Mouse (Mus musculus) myocyte (in vitro differentiated cells): ENCODE results near the gene Erv3.

ENCODE experiments used
- CEBPB ChIP-seq: IDR thresholded peaks from 2 replicates; pipeline ENCODE4 v1.6.1; 2011; ENCODE audit warnings: mild to moderate bottlenecking, moderate library complexity; ENCODE audit not compliant: poor library complexity, insufficient read depth, severe bottlenecking
- E2F4 ChIP-seq: IDR thresholded peaks from one replicate; pipeline ENCODE4 v1.6.1; 2011; ENCODE audit warnings: mild to moderate bottlenecking, control low read depth, moderate library complexity; ENCODE audit not compliant: insufficient read depth
- MAX ChIP-seq: IDR thresholded peaks from one replicate; pipeline ENCODE4 v1.6.1; 2011; ENCODE audit warnings: low read depth, mild to moderate bottlenecking, control low read depth
- MYOD1 ChIP-seq, 3 experiments: IDR thresholded peaks; one replicate each; pipeline ENCODE4 v1.6.1; 2011; ENCODE audit warnings: control low read depth in 2 of 3, low read depth in 2 of 3, mild to moderate bottlenecking in 2 of 3, moderate library complexity in 1 of 3; ENCODE audit not compliant: insufficient read length in 2 of 3, control insufficient read depth in 1 of 3
- MYOG ChIP-seq, 3 experiments: IDR thresholded peaks; one replicate each; pipeline ENCODE4 v1.6.1; 2011; ENCODE audit warnings: control low read depth in 2 of 3, low read depth in 2 of 3, mild to moderate bottlenecking in 2 of 3; ENCODE audit not compliant: insufficient read length in 2 of 3, control insufficient read depth in 1 of 3, insufficient read depth in 1 of 3
- POLR2A ChIP-seq: IDR thresholded peaks from one replicate; pipeline ENCODE4 v1.6.1; 2011; ENCODE audit warnings: low read depth, mild to moderate bottlenecking, control low read depth, moderate library complexity; ENCODE audit not compliant: insufficient read length
- TCF12 ChIP-seq: IDR thresholded peaks from one replicate; pipeline ENCODE4 v1.6.1; 2011; ENCODE audit warnings: mild to moderate bottlenecking, control low read depth; ENCODE audit not compliant: poor library complexity, insufficient read depth, severe bottlenecking
- TCF3 ChIP-seq: IDR thresholded peaks from one replicate; pipeline ENCODE4 v1.6.1; 2011; ENCODE audit warnings: low read depth, control low read depth; ENCODE audit not compliant: insufficient read length
- USF1 ChIP-seq: IDR thresholded peaks from one replicate; pipeline ENCODE4 v1.6.1; 2011; ENCODE audit warnings: low read depth, mild to moderate bottlenecking, control low read depth, moderate library complexity

DNA sequence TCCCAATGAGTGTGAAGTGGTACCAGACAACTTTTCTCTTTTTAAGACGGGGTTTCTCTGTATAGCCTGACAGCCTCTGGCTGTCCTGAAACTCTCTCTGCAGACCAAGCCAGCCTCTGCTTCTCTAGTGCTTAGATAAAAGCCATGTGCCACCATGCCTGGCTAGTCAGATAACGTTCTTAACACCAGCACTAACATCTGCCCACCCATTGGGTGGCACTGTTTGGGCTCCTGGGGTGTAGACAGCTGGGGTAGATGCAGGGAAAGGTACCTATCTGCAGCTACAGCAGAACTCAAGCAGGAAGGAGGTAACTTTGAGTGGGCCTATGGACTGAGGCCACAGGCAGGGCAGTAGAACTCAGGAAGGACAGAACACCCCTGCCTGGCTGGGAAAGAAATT is 34.0 kb downstream of the Erv3 start:
- TF ChIP-seq MAX (no peak), POLR2A (no peak), USF1 (no peak), E2F4 (no peak), CEBPB (no peak), TCF3 (no peak), TCF12 (no peak), MYOD1 (IDR thresholded peaks at IDR 0.05; ENCODE audit: control insufficient read depth in 1 of 3, insufficient read length in 2 of 3, low read depth in 2 of 3) (no peak), MYOG (IDR thresholded peaks at IDR 0.05; ENCODE audit: control insufficient read depth in 1 of 3, insufficient read depth in 1 of 3, insufficient read length in 2 of 3, low read depth in 2 of 3) (no peak)
